Mouse (Mus musculus): ENCODE measurements around the gene Cryzl2. TPM values are rescaled to one million over a fixed set of nuclear protein-coding genes. Genes with fewer than 3 reads are reported as not detected.

Gene Cryzl2
- polyA plus RNA-seq, 1 experiment: 442 TPM

DNA sequence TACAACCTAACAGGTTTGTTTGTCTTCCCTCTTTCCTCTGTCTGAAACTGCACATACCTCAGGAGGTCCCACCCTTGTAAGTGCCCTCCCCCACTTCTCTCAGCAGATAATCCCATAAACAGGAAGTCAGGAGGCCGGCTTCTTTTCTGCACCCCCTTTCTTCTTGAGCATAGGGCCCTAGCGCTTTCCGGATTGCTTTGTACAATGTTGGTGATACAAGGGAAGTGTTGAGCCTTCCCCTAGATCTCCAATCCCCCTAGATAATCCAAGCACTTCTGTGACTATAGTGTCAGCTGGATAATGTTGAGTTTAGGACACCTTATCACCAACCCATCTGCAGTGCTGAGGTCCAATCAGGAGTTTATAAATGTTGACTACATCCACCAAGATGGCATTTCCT is 42.6 kb upstream of the Cryzl2 start:
- peak; percentile 8 for DNase-seq
- Histone ChIP-seq H3K4me1 (ENCODE audit: control insufficient read depth, insufficient read depth, low read length) (peaks cover 3% of the 10 kb centered on the region; the same call in 1 of the 2 replicates), H3K4me3 (ENCODE audit: insufficient read depth, low read depth, low read length) (no peak overlapping the region), H3K27me3 (replicated peaks; ENCODE audit: control insufficient read depth, insufficient read depth, low read length) (no peaks in the 10 kb centered on the region), H3K36me3 (ENCODE audit: control insufficient read depth, insufficient read depth, low read length) (no peaks in the 10 kb centered on the region; the same call in 1 of the 2 replicates), H3K27ac (ENCODE audit: insufficient read depth, low read depth, low read length) (peak overlapping the region; percentile 82)
- TF ChIP-seq POLR2A (IDR thresholded peaks at IDR 0.05; ENCODE audit: low read depth, low read length) (no peak), CTCF (conservative IDR thresholded peaks at IDR 0.05; ENCODE audit: insufficient read depth, insufficient read length, low read depth, low read length) (no peak)
- WGBS: 82% methylated on average over 3 of the region's 3 CpGs

DNA sequence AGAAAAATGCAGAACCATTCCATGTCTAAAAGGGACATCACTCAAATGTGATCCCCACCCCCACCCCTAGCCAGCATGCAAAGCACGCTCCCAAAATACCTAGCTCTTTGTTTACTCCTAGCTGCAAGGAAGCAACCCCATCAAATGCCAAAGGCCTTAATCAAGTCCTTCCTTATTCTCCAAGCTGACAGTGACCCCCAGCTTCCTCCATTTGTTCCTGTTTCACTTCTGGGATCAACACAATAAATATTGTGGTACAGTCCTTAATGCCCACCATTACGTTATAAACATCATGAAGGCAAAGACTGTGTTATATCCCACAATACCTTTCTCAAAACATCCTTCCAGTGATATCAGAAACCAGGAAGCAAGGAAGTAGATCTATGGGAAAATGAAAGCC is 41.7 kb upstream of the Cryzl2 start:
- no peaks in the 10 kb centered on the region for H3K27me3 ChIP-seq (replicated peaks; ENCODE audit: control insufficient read depth, insufficient read depth, low read length)
- TF ChIP-seq POLR2A (IDR thresholded peaks at IDR 0.05; ENCODE audit: low read depth, low read length) (no peak), CTCF (conservative IDR thresholded peaks at IDR 0.05; ENCODE audit: insufficient read depth, insufficient read length, low read depth, low read length) (no peak)
- H3K4me1 ChIP-seq (ENCODE audit: control insufficient read depth, insufficient read depth, low read length): no peaks in the 10 kb centered on the region
- 80% methylated on average over 2 of the region's 2 CpGs for WGBS
- peak; percentile 46 for DNase-seq
- H3K36me3 ChIP-seq (ENCODE audit: control insufficient read depth, insufficient read depth, low read length): no peaks in the 10 kb centered on the region; the same call in 1 of the 2 replicates
- peak overlapping the region; percentile 22; the same call in 1 of the 2 replicates for H3K27ac ChIP-seq (ENCODE audit: insufficient read depth, low read depth, low read length)
- no peak overlapping the region for H3K4me3 ChIP-seq (ENCODE audit: insufficient read depth, low read depth, low read length)

DNA sequence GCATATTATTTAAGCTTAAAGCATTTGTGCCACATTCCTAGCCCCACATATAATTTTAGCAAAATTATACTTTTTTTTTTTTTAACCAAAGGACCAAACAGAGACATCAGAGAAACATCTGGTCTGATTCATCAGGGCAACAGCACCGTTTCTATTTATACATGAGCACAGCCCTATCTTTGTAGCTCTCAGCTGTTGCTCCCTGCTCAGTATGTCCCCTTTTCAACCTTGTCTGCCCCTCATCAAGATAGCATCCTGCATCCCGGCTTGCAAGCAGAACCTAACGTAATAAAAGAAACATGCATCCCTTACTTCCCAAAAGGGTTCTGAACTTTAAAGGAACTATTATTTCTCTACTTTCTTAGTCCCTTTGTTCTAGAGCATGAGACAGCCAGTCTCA is 41.0 kb upstream of the Cryzl2 start:
- Histone ChIP-seq H3K27me3 (replicated peaks; ENCODE audit: control insufficient read depth, insufficient read depth, low read length) (no peaks in the 10 kb centered on the region), H3K27ac (ENCODE audit: insufficient read depth, low read depth, low read length) (peak overlapping the region; percentile 94), H3K4me1 (ENCODE audit: control insufficient read depth, insufficient read depth, low read length) (no peaks in the 10 kb centered on the region), H3K36me3 (ENCODE audit: control insufficient read depth, insufficient read depth, low read length) (no peaks in the 10 kb centered on the region; the same call in 1 of the 2 replicates), H3K4me3 (ENCODE audit: insufficient read depth, low read depth, low read length) (no peak overlapping the region)
- WGBS: 66% methylated on average over 3 of the region's 3 CpGs
- DNase-seq: peak; percentile 4
- TF ChIP-seq POLR2A (IDR thresholded peaks at IDR 0.05; ENCODE audit: low read depth, low read length): no peak
- no peak for TF ChIP-seq CTCF (conservative IDR thresholded peaks at IDR 0.05; ENCODE audit: insufficient read depth, insufficient read length, low read depth, low read length)

DNA sequence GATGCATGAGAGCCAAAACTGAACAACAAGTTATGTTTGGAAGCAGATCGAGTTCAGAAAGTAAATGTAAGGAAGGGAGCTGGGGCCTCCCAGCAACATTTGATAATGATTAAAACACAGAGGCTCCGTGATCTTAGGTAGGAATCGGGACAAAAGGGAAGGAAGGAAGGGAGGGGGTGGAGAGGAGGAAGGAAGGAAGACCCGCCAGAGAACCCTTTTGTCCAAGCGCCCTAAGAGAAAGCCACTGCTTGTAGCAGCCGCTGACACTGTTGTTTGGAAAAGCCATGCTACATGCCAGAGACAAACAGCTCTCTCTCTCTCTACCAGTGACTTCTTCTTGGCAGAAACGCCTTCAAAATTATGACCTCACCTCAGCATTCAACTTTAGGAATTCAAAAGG is 40.5 kb upstream of the Cryzl2 start:
- peak; percentile 69 for DNase-seq
- Histone ChIP-seq H3K4me3 (ENCODE audit: insufficient read depth, low read depth, low read length) (no peak overlapping the region), H3K27ac (ENCODE audit: insufficient read depth, low read depth, low read length) (peak overlapping the region; percentile 94), H3K36me3 (ENCODE audit: control insufficient read depth, insufficient read depth, low read length) (no peaks in the 10 kb centered on the region; the same call in 1 of the 2 replicates), H3K27me3 (replicated peaks; ENCODE audit: control insufficient read depth, insufficient read depth, low read length) (no peaks in the 10 kb centered on the region), H3K4me1 (ENCODE audit: control insufficient read depth, insufficient read depth, low read length) (no peaks in the 10 kb centered on the region)
- 69% methylated on average over 7 of the region's 7 CpGs for WGBS
- TF ChIP-seq CTCF (conservative IDR thresholded peaks at IDR 0.05; ENCODE audit: insufficient read depth, insufficient read length, low read depth, low read length): no peak
- no peak for TF ChIP-seq POLR2A (IDR thresholded peaks at IDR 0.05; ENCODE audit: low read depth, low read length)

DNA sequence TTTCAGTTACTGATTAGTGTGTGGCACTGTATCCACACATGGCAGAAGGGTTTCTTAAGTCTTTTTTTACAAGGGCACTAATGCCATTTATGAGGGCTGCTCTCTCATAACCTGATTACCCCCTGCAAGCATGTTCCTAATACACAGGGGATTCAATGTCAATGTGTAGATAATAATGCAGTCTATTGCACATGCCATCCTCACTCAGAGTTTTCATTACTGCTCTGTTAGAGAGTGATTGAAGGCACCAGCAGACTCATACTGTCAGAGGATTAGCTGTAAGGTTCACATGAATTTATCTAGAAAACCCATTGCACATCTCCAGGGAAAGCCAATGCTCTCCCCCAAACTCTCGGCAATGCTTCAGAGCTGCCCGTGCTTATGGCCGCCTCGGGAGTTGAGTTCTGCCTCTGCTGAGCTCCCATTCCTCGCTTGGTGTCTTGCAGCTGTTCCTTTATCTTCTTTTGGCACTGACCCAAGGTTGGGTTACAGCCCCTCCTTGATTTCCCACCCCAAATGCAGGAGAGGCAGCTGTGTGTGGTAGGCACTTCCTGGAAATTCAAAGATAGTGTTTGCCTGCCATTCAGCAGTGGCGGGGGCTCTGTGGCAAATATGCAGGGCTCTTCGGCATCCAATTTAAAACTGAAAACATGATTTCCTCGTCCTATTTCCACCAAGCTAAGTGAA is 32.5 kb upstream of the Cryzl2 start:
- TF ChIP-seq CTCF (conservative IDR thresholded peaks at IDR 0.05; ENCODE audit: insufficient read depth, insufficient read length, low read depth, low read length): no peak
- TF ChIP-seq POLR2A (IDR thresholded peaks at IDR 0.05; ENCODE audit: low read depth, low read length): no peak
- no peak overlapping the region for H3K27ac ChIP-seq (ENCODE audit: insufficient read depth, low read depth, low read length)
- H3K27me3 ChIP-seq (replicated peaks; ENCODE audit: control insufficient read depth, insufficient read depth, low read length): no peaks in the 10 kb centered on the region
- no peaks in the 10 kb centered on the region for H3K36me3 ChIP-seq (ENCODE audit: control insufficient read depth, insufficient read depth, low read length)
- 48% methylated on average over 8 of the region's 8 CpGs for WGBS
- H3K4me3 ChIP-seq (ENCODE audit: insufficient read depth, low read depth, low read length): no peak overlapping the region
- H3K4me1 ChIP-seq (ENCODE audit: control insufficient read depth, insufficient read depth, low read length): no peaks in the 10 kb centered on the region
- no peak for DNase-seq

- Histone ChIP-seq H3K4me1 (ENCODE audit: control insufficient read depth, insufficient read depth, low read length) (no peaks in the 10 kb centered on the region), H3K27ac (ENCODE audit: insufficient read depth, low read depth, low read length) (no peak overlapping the region), H3K4me3 (ENCODE audit: insufficient read depth, low read depth, low read length) (no peak overlapping the region), H3K27me3 (replicated peaks; ENCODE audit: control insufficient read depth, insufficient read depth, low read length) (no peaks in the 10 kb centered on the region), H3K36me3 (ENCODE audit: control insufficient read depth, insufficient read depth, low read length) (no peaks in the 10 kb centered on the region)
- TF ChIP-seq POLR2A (IDR thresholded peaks at IDR 0.05; ENCODE audit: low read depth, low read length) (no peak), CTCF (conservative IDR thresholded peaks at IDR 0.05; ENCODE audit: insufficient read depth, insufficient read length, low read depth, low read length) (no peak)
- no peak for DNase-seq
- WGBS: 69% methylated on average over 1 of the region's 1 CpGs
Observed at GRCm38 (mm10) chr1:157426933-157427332, 31.4 kb upstream of the Cryzl2 start.

GRCm38 (mm10) chr1:157427604-157428003 is 30.8 kb upstream of the Cryzl2 start:
- no peaks in the 10 kb centered on the region for H3K36me3 ChIP-seq (ENCODE audit: control insufficient read depth, insufficient read depth, low read length)
- DNase-seq: no peak
- WGBS: 94% methylated on average over 4 of the region's 4 CpGs
- H3K4me1 ChIP-seq (ENCODE audit: control insufficient read depth, insufficient read depth, low read length): no peaks in the 10 kb centered on the region
- TF ChIP-seq POLR2A (IDR thresholded peaks at IDR 0.05; ENCODE audit: low read depth, low read length) (no peak), CTCF (conservative IDR thresholded peaks at IDR 0.05; ENCODE audit: insufficient read depth, insufficient read length, low read depth, low read length) (no peak)
- H3K27me3 ChIP-seq (replicated peaks; ENCODE audit: control insufficient read depth, insufficient read depth, low read length): no peaks in the 10 kb centered on the region
- no peak overlapping the region for H3K27ac ChIP-seq (ENCODE audit: insufficient read depth, low read depth, low read length)
- no peak overlapping the region for H3K4me3 ChIP-seq (ENCODE audit: insufficient read depth, low read depth, low read length)

Measured in kidney, adult 2 months (tissue).